Comparison of ENCODE assay signal across 8 mouse cellular contexts in genomic region chrX:8192640-8193418, GRCm38 (mm10). TPM values are rescaled to one million over a fixed set of nuclear protein-coding genes. Genes with fewer than 3 reads are reported as not detected.
DNase-seq lines count a peak whose midpoint lies in the region; ATAC-seq and TF ChIP-seq lines count a peak whose summit lies in the region.

No protein-coding gene starts in this region.

- no peaks in the 10 kb centered on the region for H3K9me3 ChIP-seq in embryonic facial prominence, embryonic 11.5 days (replicated peaks; ENCODE audit: control insufficient read depth, low read length)
- no peaks in the 10 kb centered on the region for H3K9me3 ChIP-seq in limb, embryonic 11.5 days (ENCODE audit: control insufficient read depth, low read length)
- H3K9me3 ChIP-seq in midbrain, embryonic 13.5 days: no peaks in the 10 kb centered on the region

- H3K27me3 ChIP-seq in embryonic facial prominence, embryonic 11.5 days (ENCODE audit: control insufficient read depth, insufficient read depth, low read length): no peaks in the 10 kb centered on the region
- no peaks in the 10 kb centered on the region for H3K27me3 ChIP-seq in kidney, adult 2 months (replicated peaks; ENCODE audit: control insufficient read depth, insufficient read depth, low read length)
- no peaks in the 10 kb centered on the region for H3K27me3 ChIP-seq in limb, embryonic 11.5 days (ENCODE audit: control insufficient read depth, insufficient read depth, low read length)
- H3K27me3 ChIP-seq in midbrain, embryonic 13.5 days: no peaks in the 10 kb centered on the region
- H3K27me3 ChIP-seq in small intestine, adult 2 months (ENCODE audit: control insufficient read depth, insufficient read depth, low read length): no peaks in the 10 kb centered on the region

- peak overlapping the region; percentile 62 for H3K9ac ChIP-seq in embryonic facial prominence, embryonic 11.5 days (replicated peaks; ENCODE audit: low read length)
- peak overlapping the region; percentile 59; the same call in 1 of the 2 replicates for H3K9ac ChIP-seq in limb, embryonic 11.5 days (ENCODE audit: low read length)
- peak overlapping the region; percentile 61 for H3K9ac ChIP-seq in midbrain, embryonic 13.5 days (replicated peaks)

- WGBS in embryonic facial prominence, embryonic 11.5 days: 17% methylated on average over 38 of the region's 38 CpGs
- 0% methylated on average over 31 of the region's 38 CpGs for WGBS in kidney, adult 2 months
- 16% methylated on average over 38 of the region's 38 CpGs for WGBS in limb, embryonic 11.5 days
- 22% methylated on average over 34 of the region's 38 CpGs for WGBS in midbrain, embryonic 13.5 days
- WGBS in small intestine, adult 2 months: 9% methylated on average over 38 of the region's 38 CpGs

- H3K4me2 ChIP-seq in embryonic facial prominence, embryonic 11.5 days (ENCODE audit: low read depth, low read length): peak overlapping the region; percentile 52
- peak overlapping the region; percentile 43 for H3K4me2 ChIP-seq in limb, embryonic 11.5 days (ENCODE audit: low read depth, severe bottlenecking)
- H3K4me2 ChIP-seq in midbrain, embryonic 13.5 days (replicated peaks): peak overlapping the region; percentile 62

- ATAC-seq in embryonic facial prominence, embryonic 11.5 days (replicated peaks; ENCODE audit: insufficient number of reproducible peaks, low FRiP score, low TSS enrichment, low read depth): peak; percentile 97
- ATAC-seq in limb, embryonic 11.5 days (ENCODE audit: insufficient number of reproducible peaks, low FRiP score, low TSS enrichment, low read depth): peak; percentile 92
- peak; percentile 98 for ATAC-seq in midbrain, embryonic 13.5 days

- peak; percentile 82 for DNase-seq in 3134 (ENCODE audit: extremely low read depth, insufficient read length, low spot score)
- DNase-seq in adrenal gland, postnatal 25 days: peak; percentile 78
- peak; percentile 80 for DNase-seq in embryonic facial prominence, embryonic 11.5 days (ENCODE audit: low spot score)
- peak; percentile 81 to 92 for DNase-seq in heart, adult 18-20 months
- peak; percentile 91 for DNase-seq in kidney, adult 2 months
- DNase-seq in limb, embryonic 11.5 days (ENCODE audit: low spot score): peak; percentile 71

- no peaks in the 10 kb centered on the region for H3K4me1 ChIP-seq in embryonic facial prominence, embryonic 11.5 days (ENCODE audit: control insufficient read depth, insufficient read depth, low read length)
- no peaks in the 10 kb centered on the region; the same call in 1 of the 2 replicates for H3K4me1 ChIP-seq in kidney, adult 2 months (ENCODE audit: control insufficient read depth, insufficient read depth, low read length)
- H3K4me1 ChIP-seq in limb, embryonic 11.5 days (ENCODE audit: control insufficient read depth, insufficient read depth, low read length): no peaks in the 10 kb centered on the region
- H3K4me1 ChIP-seq in midbrain, embryonic 13.5 days (replicated peaks): 0 out of 2 replicates have a peak, but pooled peaks cover 6% of the 10 kb centered on the region
- H3K4me1 ChIP-seq in small intestine, adult 2 months (ENCODE audit: control insufficient read depth, insufficient read depth, insufficient read length, low read length): no peaks in the 10 kb centered on the region; the same call in 1 of the 2 replicates

- peak overlapping the region; percentile 46 for H3K4me3 ChIP-seq in embryonic facial prominence, embryonic 11.5 days (ENCODE audit: low read depth, low read length)
- H3K4me3 ChIP-seq in kidney, adult 2 months (ENCODE audit: insufficient read depth, low read depth, low read length): peak overlapping the region; percentile 86
- H3K4me3 ChIP-seq in limb, embryonic 11.5 days (ENCODE audit: low read depth, low read length): peak overlapping the region; percentile 39
- peak overlapping the region; percentile 49 for H3K4me3 ChIP-seq in midbrain, embryonic 13.5 days (replicated peaks)
- H3K4me3 ChIP-seq in small intestine, adult 2 months (ENCODE audit: low read depth, low read length): peak overlapping the region; percentile 90

- peak overlapping the region; percentile 28; the same call in 1 of the 2 replicates for H3K27ac ChIP-seq in embryonic facial prominence, embryonic 11.5 days (replicated peaks; ENCODE audit: low read depth, low read length)
- H3K27ac ChIP-seq in kidney, adult 2 months (ENCODE audit: insufficient read depth, low read depth, low read length): peak overlapping the region; percentile 65
- H3K27ac ChIP-seq in limb, embryonic 11.5 days (replicated peaks; ENCODE audit: low read depth, low read length): no peak overlapping the region
- peak overlapping the region; percentile 77 for H3K27ac ChIP-seq in midbrain, embryonic 13.5 days
- peak overlapping the region; percentile 82 for H3K27ac ChIP-seq in small intestine, adult 2 months (ENCODE audit: insufficient read depth, low read depth, low read length)

- peak; percentile 63 for TF ChIP-seq POLR2A in kidney, adult 2 months (IDR thresholded peaks at IDR 0.05; ENCODE audit: low read depth, low read length)
- peak; percentile 88 for TF ChIP-seq POLR2A in small intestine, adult 2 months (IDR thresholded peaks at IDR 0.05; ENCODE audit: low read depth, low read length)

- no peaks in the 10 kb centered on the region for H3K36me3 ChIP-seq in embryonic facial prominence, embryonic 11.5 days (replicated peaks; ENCODE audit: control insufficient read depth, insufficient read depth, low read depth, low read length)
- H3K36me3 ChIP-seq in kidney, adult 2 months (ENCODE audit: control insufficient read depth, insufficient read depth, low read length): no peaks in the 10 kb centered on the region
- H3K36me3 ChIP-seq in limb, embryonic 11.5 days (ENCODE audit: control insufficient read depth, insufficient read depth, low read length): no peaks in the 10 kb centered on the region
- no peaks in the 10 kb centered on the region; the same call in 1 of the 2 replicates for H3K36me3 ChIP-seq in midbrain, embryonic 13.5 days
- peaks cover 2% of the 10 kb centered on the region; the same call in 1 of the 2 replicates for H3K36me3 ChIP-seq in small intestine, adult 2 months (ENCODE audit: control insufficient read depth, insufficient read depth, low read length)

- no peak for TF ChIP-seq CTCF in kidney, adult 2 months (conservative IDR thresholded peaks at IDR 0.05; ENCODE audit: insufficient read depth, insufficient read length, low read depth, low read length)
- no peak for TF ChIP-seq CTCF in small intestine, adult 2 months (IDR thresholded peaks at IDR 0.05; ENCODE audit: extremely low read depth, insufficient read length, insufficient replicate concordance, low read depth, low read length)

RNA-seq across cellular contexts. Expression of gene Ebp, which starts 0.5 kb away (rescaled TPM):
- total RNA-seq in adrenal gland, postnatal 25 days (2021): 98.4 and 113 TPM in 2 replicates
- 33.2 and 37.0 TPM in 2 replicates for polyA plus RNA-seq in embryonic facial prominence, embryonic 11.5 days (2014; fragmentation: Nextera tagmentation; extraction: Ambion mirVana)
- total RNA-seq in heart, adult 18-20 months (2021): 10 to 100 TPM; 17.7 to 20.0 TPM
- polyA plus RNA-seq in kidney, adult 2 months (2012; rRNA removed): 180 and 192 TPM in 2 replicates
- 24.1 and 25.5 TPM in 2 replicates for polyA plus RNA-seq in limb, embryonic 11.5 days (2014; fragmentation: Nextera tagmentation; extraction: Ambion mirVana)
- polyA plus RNA-seq in midbrain, embryonic 13.5 days (2015; fragmentation: Nextera tagmentation; extraction: Ambion mirVana): 29.3 and 36.7 TPM in 2 replicates
- 47.7 and 88.0 TPM in 2 replicates for polyA plus RNA-seq in small intestine, adult 2 months (2012; rRNA removed)

RNA-seq across cellular contexts. Expression of gene Porcn, which starts 13.5 kb away (rescaled TPM):
- 4.6 and 7.0 TPM in 2 replicates for total RNA-seq in adrenal gland, postnatal 25 days (2021)
- polyA plus RNA-seq in embryonic facial prominence, embryonic 11.5 days (2014; fragmentation: Nextera tagmentation; extraction: Ambion mirVana): 10.2 and 14.2 TPM in 2 replicates
- total RNA-seq in heart, adult 18-20 months (2021): 1 to 10 TPM; 2.0 to 3.0 TPM
- polyA plus RNA-seq in kidney, adult 2 months (2012; rRNA removed): 20.7 and 24.8 TPM in 2 replicates
- polyA plus RNA-seq in limb, embryonic 11.5 days (2014; fragmentation: Nextera tagmentation; extraction: Ambion mirVana): 11.1 and 11.8 TPM in 2 replicates
- 40.5 and 41.9 TPM in 2 replicates for polyA plus RNA-seq in midbrain, embryonic 13.5 days (2015; fragmentation: Nextera tagmentation; extraction: Ambion mirVana)
- 6.8 and 10.8 TPM in 2 replicates for polyA plus RNA-seq in small intestine, adult 2 months (2012; rRNA removed)

RNA-seq across cellular contexts. Expression of gene Tbc1d25, which starts 16.8 kb away (rescaled TPM):
- 9.3 and 9.4 TPM in 2 replicates for total RNA-seq in adrenal gland, postnatal 25 days (2021)
- 11.3 and 14.1 TPM in 2 replicates for polyA plus RNA-seq in embryonic facial prominence, embryonic 11.5 days (2014; fragmentation: Nextera tagmentation; extraction: Ambion mirVana)
- 1 to 10 TPM; 4.0 to 4.3 TPM for total RNA-seq in heart, adult 18-20 months (2021)
- 17.0 and 19.0 TPM in 2 replicates for polyA plus RNA-seq in kidney, adult 2 months (2012; rRNA removed)
- polyA plus RNA-seq in limb, embryonic 11.5 days (2014; fragmentation: Nextera tagmentation; extraction: Ambion mirVana): 15.4 and 15.5 TPM in 2 replicates
- polyA plus RNA-seq in midbrain, embryonic 13.5 days (2015; fragmentation: Nextera tagmentation; extraction: Ambion mirVana): 17.5 and 19.0 TPM in 2 replicates
- polyA plus RNA-seq in small intestine, adult 2 months (2012; rRNA removed): 7.6 and 8.4 TPM in 2 replicates

RNA-seq across cellular contexts. Expression of gene Rbm3, which starts 47.1 kb away (rescaled TPM):
- 78.5 and 115 TPM in 2 replicates for total RNA-seq in adrenal gland, postnatal 25 days (2021)
- polyA plus RNA-seq in embryonic facial prominence, embryonic 11.5 days (2014; fragmentation: Nextera tagmentation; extraction: Ambion mirVana): 525 and 566 TPM in 2 replicates
- total RNA-seq in heart, adult 18-20 months (2021): 10 to 100 TPM; 49.9 to 88.3 TPM
- polyA plus RNA-seq in kidney, adult 2 months (2012; rRNA removed): 41.6 and 50.8 TPM in 2 replicates
- polyA plus RNA-seq in limb, embryonic 11.5 days (2014; fragmentation: Nextera tagmentation; extraction: Ambion mirVana): 538 and 539 TPM in 2 replicates
- 358 and 422 TPM in 2 replicates for polyA plus RNA-seq in midbrain, embryonic 13.5 days (2015; fragmentation: Nextera tagmentation; extraction: Ambion mirVana)
- polyA plus RNA-seq in small intestine, adult 2 months (2012; rRNA removed): 22.2 and 31.7 TPM in 2 replicates

RNA-seq across cellular contexts. Expression of gene Ftsj1, which starts 59.4 kb away (rescaled TPM):
- total RNA-seq in adrenal gland, postnatal 25 days (2021): 20.7 and 27.3 TPM in 2 replicates
- 46.2 and 49.1 TPM in 2 replicates for polyA plus RNA-seq in embryonic facial prominence, embryonic 11.5 days (2014; fragmentation: Nextera tagmentation; extraction: Ambion mirVana)
- 10 to 100 TPM in 1 of 2 experiments, 1 to 10 TPM in 1; 9.8 to 12.2 TPM for total RNA-seq in heart, adult 18-20 months (2021)
- polyA plus RNA-seq in kidney, adult 2 months (2012; rRNA removed): 31.1 and 32.1 TPM in 2 replicates
- 51.2 and 53.6 TPM in 2 replicates for polyA plus RNA-seq in limb, embryonic 11.5 days (2014; fragmentation: Nextera tagmentation; extraction: Ambion mirVana)
- polyA plus RNA-seq in midbrain, embryonic 13.5 days (2015; fragmentation: Nextera tagmentation; extraction: Ambion mirVana): 47.3 and 50.8 TPM in 2 replicates
- 11.4 and 16.1 TPM in 2 replicates for polyA plus RNA-seq in small intestine, adult 2 months (2012; rRNA removed)

Comparison
In these comparisons a context has a peak if more than half of its experiments do, and no peak if none do; other contexts are left out.
1. H3K4me3 ChIP-seq: peak in every context shown above with its lines; median percentile 90 in small intestine, adult 2 months; 86 in kidney, adult 2 months; 49 in midbrain, embryonic 13.5 days; 46 in embryonic facial prominence, embryonic 11.5 days; 39 in limb, embryonic 11.5 days.